Mouse (Mus musculus) midbrain, embryonic 13.5 days (tissue): Measurements from ENCODE around the gene Pdlim5. TPM values are rescaled to one million over a fixed set of nuclear protein-coding genes. Genes with fewer than 3 reads are reported as not detected.

Experiments used
- ATAC-seq: fragments of 200-750 bp; cut with Nextera tagmentation; 2 replicates; pipeline ENCODE4 v1.8.0; 2017; ENCODE audit warnings: mild to moderate bottlenecking, moderate TSS enrichment, moderate library complexity
- H3K27ac ChIP-seq: fragments of 300-500 bp; sonication (generic); 2 replicates; pipeline ENCODE4 v1.5.1; 2015; ENCODE audit warnings: inconsistent platforms, mild to moderate bottlenecking, moderate library complexity
- H3K27me3 ChIP-seq: fragments of 300-500 bp; sonication (generic); 2 replicates; pipeline ENCODE4 v1.6.1; 2015; ENCODE audit warnings: mild to moderate bottlenecking, inconsistent platforms
- H3K36me3 ChIP-seq: fragments of 300-500 bp; sonication (generic); 2 replicates; pipeline ENCODE4 v1.6.1; 2015; ENCODE audit warnings: mild to moderate bottlenecking, inconsistent platforms
- H3K4me1 ChIP-seq: fragments of 300-500 bp; sonication (generic); replicated peaks from 2 replicates; pipeline ENCODE4 v1.6.1; 2015; ENCODE audit warnings: inconsistent platforms
- H3K4me2 ChIP-seq: fragments of 300-500 bp; sonication (generic); replicated peaks from 2 replicates; pipeline ENCODE4 v1.6.1; 2015; ENCODE audit warnings: moderate library complexity, mild to moderate bottlenecking, inconsistent platforms
- H3K4me3 ChIP-seq: fragments of 300-500 bp; sonication (generic); replicated peaks from 2 replicates; pipeline ENCODE4 v1.5.1; 2015; ENCODE audit warnings: mild to moderate bottlenecking, inconsistent platforms
- H3K9ac ChIP-seq: fragments of 300-500 bp; sonication (generic); replicated peaks from 2 replicates; pipeline ENCODE4 v1.6.1; 2015; ENCODE audit warnings: mild to moderate bottlenecking, inconsistent platforms
- H3K9me3 ChIP-seq: fragments of 300-500 bp; sonication (generic); 2 replicates; pipeline ENCODE4 v1.6.1; 2016; ENCODE audit warnings: mild to moderate bottlenecking, inconsistent platforms
- WGBS: fragments of 180-500 bp; shearing (Covaris S2); methylation state at CpG from one replicate; pipeline ENCODE4 v1.1.7; 2015; 5-methylcytosine and 5-hydroxymethylcytosine counted together
- polyA plus RNA-seq: library from polyadenylated mRNA; unstranded; fragments of >200 nt; fragmentation: Nextera tagmentation; extraction: Ambion mirVana; gene quantifications from 2 replicates; pipeline ENCODE4 v1.2.1, GENCODE M21; 2015

Gene Pdlim5
- polyA plus RNA-seq, 1 experiment from 2014 or later = 11.6 TPM

- Histone ChIP-seq H3K9ac (no peak overlapping the region), H3K27ac (no peak overlapping the region), H3K9me3 (no peaks in the 10 kb centered on the region), H3K27me3 (no peaks in the 10 kb centered on the region), H3K36me3 (no peaks in the 10 kb centered on the region), H3K4me3 (no peak overlapping the region), H3K4me1 (peaks cover 18% of the 10 kb centered on the region), H3K4me2 (no peak overlapping the region)
- ATAC-seq = no peak
- 74% methylated on average over 3 of the region's 3 CpGs for WGBS
Measured at GRCm38 (mm10) chr3:142431481-142431880, 36.0 kb upstream of the Pdlim5 start.

GRCm38 (mm10) chr3:142430048-142430447 lies 34.6 kb upstream of the Pdlim5 start:
- ATAC-seq = no peak
- Histone ChIP-seq H3K27ac (no peak overlapping the region), H3K4me1 (peaks cover 17% of the 10 kb centered on the region), H3K36me3 (no peaks in the 10 kb centered on the region), H3K4me3 (no peak overlapping the region), H3K27me3 (no peaks in the 10 kb centered on the region), H3K9me3 (no peaks in the 10 kb centered on the region), H3K9ac (no peak overlapping the region), H3K4me2 (no peak overlapping the region)
- WGBS = 82% methylated on average over 4 of the region's 4 CpGs

DNA sequence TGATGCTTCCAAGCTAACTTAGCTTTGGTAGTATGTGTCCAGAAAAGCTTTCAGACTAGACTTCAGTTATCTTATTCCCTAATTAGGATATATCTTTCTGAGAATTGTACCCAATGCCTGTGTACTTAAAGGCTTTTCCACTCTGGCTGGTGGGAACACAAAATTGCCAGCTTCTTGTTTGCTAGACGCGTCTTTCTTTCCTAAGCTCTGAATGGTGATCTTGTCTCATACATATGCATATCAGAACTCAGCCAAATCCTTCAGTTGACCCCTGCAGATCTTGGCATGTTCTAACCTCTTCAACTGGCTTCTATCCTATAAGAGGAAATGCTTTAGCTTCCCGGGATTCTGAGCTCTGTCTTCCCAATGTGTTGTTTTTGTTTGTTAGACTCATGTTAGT lies 31.3 kb upstream of the Pdlim5 start:
- WGBS = 14% methylated on average over 3 of the region's 3 CpGs
- no peak overlapping the region for H3K27ac ChIP-seq
- H3K27me3 ChIP-seq = no peaks in the 10 kb centered on the region
- no peaks in the 10 kb centered on the region for H3K36me3 ChIP-seq
- no peak for ATAC-seq
- H3K9ac ChIP-seq = no peak overlapping the region
- H3K9me3 ChIP-seq = no peaks in the 10 kb centered on the region
- no peak overlapping the region for H3K4me2 ChIP-seq
- H3K4me1 ChIP-seq = 0 out of 2 replicates have a peak, but pooled peaks cover 5% of the 10 kb centered on the region
- H3K4me3 ChIP-seq = no peak overlapping the region

DNA sequence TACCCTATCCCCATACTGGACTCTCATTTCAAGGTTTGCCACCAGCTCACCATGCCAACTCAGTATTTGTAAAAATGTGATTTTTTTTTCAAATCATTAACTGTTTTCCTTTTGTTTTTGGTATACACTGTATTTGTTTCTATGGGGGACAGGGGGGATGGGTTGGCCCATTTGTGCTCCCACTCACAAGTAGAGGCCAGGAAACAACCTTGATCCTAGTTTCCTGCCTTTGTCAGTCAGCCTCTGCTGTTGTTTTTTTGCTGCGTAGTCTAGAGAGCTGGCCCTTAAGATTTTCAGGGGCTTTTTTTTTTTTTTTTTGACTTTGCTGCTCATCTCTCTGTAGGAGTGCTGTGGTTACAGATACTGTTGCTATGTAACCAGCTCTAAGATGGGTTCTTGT lies 28.6 kb upstream of the Pdlim5 start:
- Histone ChIP-seq H3K9me3 (no peaks in the 10 kb centered on the region), H3K9ac (no peak overlapping the region), H3K36me3 (no peaks in the 10 kb centered on the region), H3K4me1 (0 out of 2 replicates have a peak, but pooled peaks cover 5% of the 10 kb centered on the region), H3K27ac (no peak overlapping the region), H3K4me2 (no peak overlapping the region), H3K4me3 (no peak overlapping the region), H3K27me3 (no peaks in the 10 kb centered on the region)
- ATAC-seq = no peak
- 69% methylated on average over 1 of the region's 1 CpGs for WGBS

DNA sequence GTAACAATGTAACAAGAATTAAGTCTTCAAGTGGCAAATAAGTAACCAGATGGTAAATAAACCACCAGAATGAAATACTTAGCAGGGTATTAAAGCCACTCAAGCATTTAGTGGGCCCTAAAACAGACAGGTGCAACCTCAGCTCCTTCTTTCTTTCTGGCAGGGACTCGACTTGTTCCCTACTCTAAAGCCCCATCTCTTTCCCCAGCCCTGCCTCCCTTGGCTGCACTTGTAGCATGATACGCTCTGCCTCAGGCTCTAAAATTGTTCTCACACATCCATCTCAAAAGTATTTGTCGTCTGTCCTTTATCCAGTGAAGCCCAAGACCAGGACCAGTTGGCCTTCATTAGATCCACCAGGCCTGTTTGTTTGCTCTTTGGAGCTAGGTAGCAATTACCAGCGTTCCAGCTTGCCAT lies 28.0 kb upstream of the Pdlim5 start:
- Histone ChIP-seq H3K27me3 (no peaks in the 10 kb centered on the region), H3K4me1 (0 out of 2 replicates have a peak, but pooled peaks cover 5% of the 10 kb centered on the region), H3K4me3 (no peak overlapping the region), H3K36me3 (no peaks in the 10 kb centered on the region), H3K9ac (no peak overlapping the region), H3K9me3 (no peaks in the 10 kb centered on the region), H3K27ac (no peak overlapping the region), H3K4me2 (no peak overlapping the region)
- 79% methylated on average over 4 of the region's 4 CpGs for WGBS
- ATAC-seq = no peak

DNA sequence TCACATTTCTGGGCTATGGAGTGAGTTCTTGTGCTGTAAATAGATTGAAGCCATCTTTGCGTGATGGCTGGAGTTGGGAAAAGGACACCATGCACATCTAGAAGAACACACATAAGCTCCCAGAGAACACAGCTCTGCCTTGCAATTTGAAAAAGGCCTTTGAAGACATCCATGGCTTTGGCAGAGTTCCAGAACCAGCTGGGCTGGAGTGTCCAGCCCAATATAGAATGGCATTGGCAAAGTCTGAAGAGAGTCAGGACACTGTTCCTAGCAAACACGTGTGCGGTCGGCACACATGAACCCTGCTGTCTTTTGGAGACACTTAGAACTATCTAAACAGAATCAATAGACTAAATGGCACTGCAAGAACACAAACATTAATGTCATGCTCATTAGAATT lies 26.7 kb upstream of the Pdlim5 start:
- 0 out of 2 replicates have a peak, but pooled peaks cover 5% of the 10 kb centered on the region for H3K4me1 ChIP-seq
- H3K9me3 ChIP-seq = no peaks in the 10 kb centered on the region
- no peaks in the 10 kb centered on the region for H3K36me3 ChIP-seq
- H3K27me3 ChIP-seq = no peaks in the 10 kb centered on the region
- H3K27ac ChIP-seq = no peak overlapping the region
- H3K9ac ChIP-seq = no peak overlapping the region
- 89% methylated on average over 4 of the region's 4 CpGs for WGBS
- no peak overlapping the region for H3K4me3 ChIP-seq
- no peak for ATAC-seq
- no peak overlapping the region for H3K4me2 ChIP-seq

DNA sequence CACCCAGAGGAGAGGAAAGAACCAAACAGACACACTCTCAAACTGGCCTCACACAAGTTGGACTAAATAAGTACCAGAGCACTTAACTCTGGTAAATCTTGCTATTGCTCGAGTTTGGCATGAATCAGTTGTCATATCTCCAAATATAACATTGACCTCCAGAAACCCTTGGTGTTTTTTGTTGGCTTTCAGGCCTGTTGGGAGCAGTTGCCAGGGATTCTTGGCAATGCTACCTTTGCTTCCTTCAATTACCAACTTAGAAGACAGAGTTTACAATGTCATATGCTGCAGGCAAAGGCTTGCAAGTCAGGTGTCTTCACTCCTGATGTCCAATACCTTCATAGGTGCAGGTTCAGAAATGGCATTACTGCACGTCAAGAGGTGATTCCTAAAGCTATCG lies 26.0 kb upstream of the Pdlim5 start:
- H3K4me3 ChIP-seq = no peak overlapping the region
- no peaks in the 10 kb centered on the region for H3K4me1 ChIP-seq
- H3K27ac ChIP-seq = no peak overlapping the region
- H3K4me2 ChIP-seq = no peak overlapping the region
- no peaks in the 10 kb centered on the region for H3K9me3 ChIP-seq
- ATAC-seq = no peak
- no peaks in the 10 kb centered on the region for H3K36me3 ChIP-seq
- WGBS = 90% methylated on average over 3 of the region's 3 CpGs
- no peak overlapping the region for H3K9ac ChIP-seq
- H3K27me3 ChIP-seq = no peaks in the 10 kb centered on the region

DNA sequence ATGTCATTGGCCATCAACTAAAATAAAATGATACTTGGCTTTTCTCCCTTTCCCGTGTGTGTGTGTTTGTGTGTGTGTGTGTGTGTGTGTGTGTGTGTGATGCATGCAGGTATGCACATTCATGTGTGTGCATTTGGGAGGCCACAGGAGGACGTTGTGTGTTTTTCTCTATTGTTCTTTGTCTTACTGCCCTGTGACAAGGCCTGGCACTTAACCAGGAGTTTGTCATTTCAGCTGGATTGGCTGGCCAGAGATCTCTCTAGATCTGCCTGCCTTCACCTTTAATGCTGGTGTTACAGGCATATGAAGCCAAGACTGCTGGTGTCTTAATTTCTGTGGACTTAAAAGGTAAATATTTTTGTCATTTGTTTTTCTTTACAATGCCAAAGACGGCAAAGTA lies 22.5 kb upstream of the Pdlim5 start:
- no peaks in the 10 kb centered on the region for H3K36me3 ChIP-seq
- no peaks in the 10 kb centered on the region for H3K9me3 ChIP-seq
- no peaks in the 10 kb centered on the region for H3K4me1 ChIP-seq
- ATAC-seq = no peak
- H3K9ac ChIP-seq = no peak overlapping the region
- no peaks in the 10 kb centered on the region for H3K27me3 ChIP-seq
- no peak overlapping the region for H3K4me2 ChIP-seq
- no peak overlapping the region for H3K4me3 ChIP-seq
- no peak overlapping the region for H3K27ac ChIP-seq
- WGBS = 76% methylated on average over 3 of the region's 3 CpGs

DNA sequence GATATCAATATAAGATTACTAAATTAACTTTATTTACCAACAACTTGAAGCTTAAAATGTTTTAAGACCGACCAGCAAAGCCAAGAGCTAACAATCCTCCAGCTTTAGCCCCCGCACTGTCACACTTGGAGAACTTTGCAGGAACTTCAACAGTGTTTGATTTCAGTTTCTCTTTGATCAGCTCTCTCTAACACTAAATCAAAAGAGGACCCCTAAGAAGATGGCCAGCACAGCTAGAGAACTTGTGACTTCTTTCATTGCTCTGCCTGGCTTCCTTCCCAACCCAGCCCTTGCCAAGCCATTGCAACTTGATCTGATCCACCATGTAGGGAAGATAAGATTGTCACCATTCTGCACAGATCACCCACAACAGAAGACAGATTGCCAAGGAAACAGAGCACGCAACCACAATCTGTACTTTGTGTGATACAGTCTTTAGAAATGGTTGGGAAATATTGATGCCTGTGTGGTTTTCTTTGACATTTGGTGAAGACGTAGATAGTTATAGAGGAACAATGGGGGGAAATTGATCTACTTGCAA lies 17.9 kb upstream of the Pdlim5 start:
- Histone ChIP-seq H3K4me1 (no peaks in the 10 kb centered on the region), H3K36me3 (no peaks in the 10 kb centered on the region), H3K9me3 (no peaks in the 10 kb centered on the region), H3K27me3 (no peaks in the 10 kb centered on the region), H3K4me3 (no peak overlapping the region), H3K9ac (no peak overlapping the region), H3K27ac (no peak overlapping the region), H3K4me2 (no peak overlapping the region)
- 87% methylated on average over 4 of the region's 4 CpGs for WGBS
- no peak for ATAC-seq

GRCm38 (mm10) chr3:142410930-142411329 lies 15.4 kb upstream of the Pdlim5 start:
- no peaks in the 10 kb centered on the region for H3K36me3 ChIP-seq
- H3K9me3 ChIP-seq = no peaks in the 10 kb centered on the region
- H3K4me2 ChIP-seq = no peak overlapping the region
- H3K27me3 ChIP-seq = no peaks in the 10 kb centered on the region
- H3K9ac ChIP-seq = no peak overlapping the region
- ATAC-seq = no peak
- no peak overlapping the region for H3K27ac ChIP-seq
- no peak overlapping the region for H3K4me3 ChIP-seq
- H3K4me1 ChIP-seq = no peaks in the 10 kb centered on the region

GRCm38 (mm10) chr3:142394796-142395508 lies 544 bp downstream of the Pdlim5 start:
- under 1% methylated on average over 63 of the region's 64 CpGs for WGBS
- Histone ChIP-seq H3K27me3 (peaks cover 6% of the 10 kb centered on the region), H3K9ac (peak overlapping the region; percentile 72), H3K36me3 (no peaks in the 10 kb centered on the region), H3K4me2 (peak overlapping the region; percentile 85), H3K4me3 (peak overlapping the region; percentile 67), H3K9me3 (no peaks in the 10 kb centered on the region), H3K27ac (no peak overlapping the region), H3K4me1 (peaks cover 9% of the 10 kb centered on the region)
- ATAC-seq = peak; percentile 91

- H3K36me3 ChIP-seq = no peaks in the 10 kb centered on the region
- H3K4me2 ChIP-seq = peak overlapping the region; percentile 85
- H3K4me1 ChIP-seq = peaks cover 9% of the 10 kb centered on the region
- ATAC-seq = no peak
- 60% methylated on average over 9 of the region's 9 CpGs for WGBS
- H3K27me3 ChIP-seq = peaks cover 6% of the 10 kb centered on the region
- no peak overlapping the region for H3K27ac ChIP-seq
- no peak overlapping the region for H3K9ac ChIP-seq
- H3K9me3 ChIP-seq = no peaks in the 10 kb centered on the region
- peak overlapping the region; percentile 67 for H3K4me3 ChIP-seq
Measured at GRCm38 (mm10) chr3:142394000-142394411, 1.5 kb downstream of the Pdlim5 start.

- WGBS = 52% methylated on average over 5 of the region's 5 CpGs
Measured at GRCm38 (mm10) chr3:142391531-142391930, 4.0 kb downstream of the Pdlim5 start.

More at GRCm38 (mm10) chr3:142391531-142391930, 4.0 kb downstream of the Pdlim5 start:
- ATAC-seq = no peak
- H3K4me2 ChIP-seq = no peak overlapping the region
- no peak overlapping the region for H3K4me3 ChIP-seq
- no peaks in the 10 kb centered on the region for H3K9me3 ChIP-seq
- H3K27ac ChIP-seq = no peak overlapping the region
- peaks cover 6% of the 10 kb centered on the region for H3K27me3 ChIP-seq
- peaks cover 9% of the 10 kb centered on the region for H3K4me1 ChIP-seq
- H3K36me3 ChIP-seq = no peaks in the 10 kb centered on the region
- no peak overlapping the region for H3K9ac ChIP-seq
